Comparison of ENCODE assay signal across 8 mouse cellular contexts in the genomic region with DNA sequence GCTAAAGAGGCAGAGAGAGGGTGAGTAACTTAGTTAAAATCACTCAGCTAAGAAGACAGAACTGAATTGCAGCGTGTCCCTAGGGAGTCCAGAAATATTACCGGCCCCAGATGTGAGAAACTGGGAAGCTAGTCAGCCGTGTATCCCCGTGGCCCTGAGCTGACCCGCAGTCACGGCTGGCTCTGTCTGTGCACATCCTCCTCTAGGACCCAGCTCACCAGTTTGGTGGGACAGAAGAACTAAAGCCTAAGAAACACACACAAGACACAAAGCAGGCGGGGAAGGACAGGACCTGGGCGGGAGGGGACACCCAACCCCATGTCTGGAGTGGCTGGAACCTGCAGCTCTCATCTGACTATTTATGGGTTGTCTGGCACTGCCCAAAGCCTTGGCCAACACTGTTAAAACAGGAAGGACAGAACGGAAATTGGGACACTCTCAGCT. TPM values are rescaled to one million over a fixed set of nuclear protein-coding genes. Genes with fewer than 3 reads are reported as not detected.
DNase-seq lines count a peak whose midpoint lies in the region; ATAC-seq and TF ChIP-seq lines count a peak whose summit lies in the region.

No protein-coding gene starts in this region.

- H3K9me3 ChIP-seq in lung, postnatal 0 days (ENCODE audit: low read length): no peaks in the 10 kb centered on the region

- TF ChIP-seq EP300 in lung, postnatal 0 days (IDR thresholded peaks at IDR 0.05): no peak

- H3K9ac ChIP-seq in lung, postnatal 0 days (replicated peaks; ENCODE audit: low read depth): no peak overlapping the region

- no peak overlapping the region for H3K4me2 ChIP-seq in lung, postnatal 0 days (replicated peaks; ENCODE audit: low read depth, low read length)

- TF ChIP-seq POLR2A in bone marrow macrophage, adult 2 months (IDR thresholded peaks at IDR 0.05; ENCODE audit: borderline replicate concordance, low read depth, low read length): no peak

- H3K27ac ChIP-seq in bone marrow macrophage, adult 2 months (ENCODE audit: insufficient read depth, low read depth, low read length): peak overlapping the region; percentile 70
- no peak overlapping the region for H3K27ac ChIP-seq in lung, postnatal 0 days (ENCODE audit: low read length)

- ATAC-seq in lung, postnatal 0 days: peak; percentile 56

- H3K4me3 ChIP-seq in bone marrow macrophage, adult 2 months (ENCODE audit: insufficient read depth, low read length): peak overlapping the region; percentile 35
- H3K4me3 ChIP-seq in lung, postnatal 0 days (ENCODE audit: low read depth, low read length): no peak overlapping the region

- no peak for TF ChIP-seq CTCF in bone marrow macrophage, adult 2 months (IDR thresholded peaks at IDR 0.05; ENCODE audit: low read depth, low read length)
- TF ChIP-seq CTCF in lung, postnatal 0 days (IDR thresholded peaks at IDR 0.05): no peak

- H3K4me1 ChIP-seq in bone marrow macrophage, adult 2 months (ENCODE audit: control insufficient read depth, insufficient read depth, low read length): peaks cover 48% of the 10 kb centered on the region
- H3K4me1 ChIP-seq in lung, postnatal 0 days (ENCODE audit: insufficient read depth, low read depth, low read length): peaks cover 6% of the 10 kb centered on the region; the same call in 1 of the 2 replicates

- H3K27me3 ChIP-seq in lung, postnatal 0 days (replicated peaks; ENCODE audit: insufficient read depth, low read length): no peaks in the 10 kb centered on the region

- DNase-seq in 416B (ENCODE audit: low read depth): peak; percentile 50
- DNase-seq in heart, adult 9 months (ENCODE audit: low spot score in 2 of 2): peak; percentile 60 to 63
- peak; percentile 58 for DNase-seq in lung, postnatal 0 days (ENCODE audit: low spot score)
- no peak for DNase-seq in thymus, postnatal 36 days
- no peak for DNase-seq in layer of hippocampus, adult 8-10 months (ENCODE audit: low spot score in 2 of 2)
- DNase-seq in testis, postnatal 14 days (ENCODE audit: low spot score): no peak
- DNase-seq in layer of hippocampus, postnatal 36 days: no peak

- WGBS in lung, postnatal 0 days: 52% methylated on average over 9 of the region's 9 CpGs

- H3K36me3 ChIP-seq in lung, postnatal 0 days (ENCODE audit: insufficient read depth, low read length): no peaks in the 10 kb centered on the region

RNA-seq across cellular contexts. Expression of gene C5ar2, which starts 4.4 kb away (rescaled TPM):
- polyA plus RNA-seq in bone marrow macrophage, adult 2 months (2012; ENCODE audit: insufficient read depth, insufficient read length, missing spikeins): 18.4 and 18.5 TPM in 2 replicates
- polyA plus RNA-seq in lung, postnatal 0 days (2015; fragmentation: Nextera tagmentation; extraction: Ambion mirVana): 0.94 and 1.1 TPM in 2 replicates
- total RNA-seq in layer of hippocampus, adult 8-10 months (2022): 1 to 10 TPM in 2 of 4 experiments, under 1 TPM in 2; 0.54 to 1.7 (median 1.1) TPM
- total RNA-seq in layer of hippocampus, postnatal 36 days (2021): under 1 TPM; 0.35 to 0.60 TPM

RNA-seq across cellular contexts. Expression of gene Dhx34, which starts 17.7 kb away (rescaled TPM):
- polyA plus RNA-seq in bone marrow macrophage, adult 2 months (2012; ENCODE audit: insufficient read depth, insufficient read length, missing spikeins): 21.3 and 23.1 TPM in 2 replicates
- polyA plus RNA-seq in lung, postnatal 0 days (2015; fragmentation: Nextera tagmentation; extraction: Ambion mirVana): 7.8 and 8.5 TPM in 2 replicates
- total RNA-seq in layer of hippocampus, adult 8-10 months (2022): 10 to 100 TPM; 12.4 to 17.6 (median 13.5) TPM
- total RNA-seq in layer of hippocampus, postnatal 36 days (2021): 10 to 100 TPM; 10.1 to 12.2 TPM

RNA-seq across cellular contexts. Expression of gene C5ar1, which starts 19.8 kb away (rescaled TPM):
- polyA plus RNA-seq in bone marrow macrophage, adult 2 months (2012; ENCODE audit: insufficient read depth, insufficient read length, missing spikeins): 463 and 511 TPM in 2 replicates
- 11.8 and 13.3 TPM in 2 replicates for polyA plus RNA-seq in lung, postnatal 0 days (2015; fragmentation: Nextera tagmentation; extraction: Ambion mirVana)
- total RNA-seq in layer of hippocampus, adult 8-10 months (2022): 1 to 10 TPM in 3 of 4 experiments, under 1 TPM in 1; 0.61 to 5.4 (median 3.0) TPM
- total RNA-seq in layer of hippocampus, postnatal 36 days (2021): 1 to 10 TPM in 1 of 2 experiments, under 1 TPM in 1; 0.62 to 1.9 TPM

RNA-seq across cellular contexts. Expression of gene Inafm1, which starts 33.8 kb away (rescaled TPM):
- polyA plus RNA-seq in bone marrow macrophage, adult 2 months (2012; ENCODE audit: insufficient read depth, insufficient read length, missing spikeins): 11.7 and 14.0 TPM in 2 replicates
- 18.9 and 20.1 TPM in 2 replicates for polyA plus RNA-seq in lung, postnatal 0 days (2015; fragmentation: Nextera tagmentation; extraction: Ambion mirVana)
- 10 to 100 TPM; 30.9 to 39.3 (median 33.1) TPM for total RNA-seq in layer of hippocampus, adult 8-10 months (2022)
- total RNA-seq in layer of hippocampus, postnatal 36 days (2021): 10 to 100 TPM; 31.2 to 33.0 TPM

RNA-seq across cellular contexts. Expression of gene Ccdc9, which starts 47.0 kb away (rescaled TPM):
- 143 and 146 TPM in 2 replicates for polyA plus RNA-seq in bone marrow macrophage, adult 2 months (2012; ENCODE audit: insufficient read depth, insufficient read length, missing spikeins)
- 15.9 and 18.3 TPM in 2 replicates for polyA plus RNA-seq in lung, postnatal 0 days (2015; fragmentation: Nextera tagmentation; extraction: Ambion mirVana)
- 10 to 100 TPM; 72.6 to 88.3 (median 86.3) TPM for total RNA-seq in layer of hippocampus, adult 8-10 months (2022)
- total RNA-seq in layer of hippocampus, postnatal 36 days (2021): 10 to 100 TPM; 69.0 to 77.7 TPM

Comparison
In these comparisons a context has a peak if more than half of its experiments do, and no peak if none do; other contexts are left out.
1. DNase-seq: peak in 416B (single experiment), heart, adult 9 months (2 of 2) and lung, postnatal 0 days (single experiment); none in thymus, postnatal 36 days (0 of 2), layer of hippocampus, adult 8-10 months (0 of 2), testis, postnatal 14 days (single experiment) and layer of hippocampus, postnatal 36 days (0 of 2).